Mouse (Mus musculus) telencephalon, adult 2 months (tissue): Measurements from ENCODE around the gene Akap1.

ENCODE experiments used
- DNase-seq: peaks from one replicate; pipeline ENCODE4 v3.0.0-alpha.2; 2011; ENCODE audit warnings: low read depth, low spot score

Gene Akap1

DNA sequence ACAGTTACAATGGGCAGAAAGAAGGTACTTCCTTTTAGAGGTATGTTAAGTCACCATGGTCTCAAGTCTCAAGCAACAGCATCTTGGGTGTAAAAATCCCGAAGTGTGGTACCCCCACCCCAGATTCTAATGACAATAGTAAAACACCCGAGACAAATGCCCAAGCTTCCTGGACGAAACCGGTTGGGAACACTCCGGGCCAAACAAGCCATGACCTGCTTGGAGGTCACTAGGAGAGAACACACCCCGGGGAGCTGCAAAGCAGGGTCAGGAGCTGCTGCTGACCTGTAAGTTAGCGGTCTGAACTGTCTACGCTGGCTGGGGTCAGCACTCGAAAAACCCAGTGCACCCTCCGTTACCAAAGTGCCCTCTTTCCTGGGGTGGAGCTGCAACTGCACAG is 21.1 kb downstream of the Akap1 start:
- no peak for DNase-seq

DNA sequence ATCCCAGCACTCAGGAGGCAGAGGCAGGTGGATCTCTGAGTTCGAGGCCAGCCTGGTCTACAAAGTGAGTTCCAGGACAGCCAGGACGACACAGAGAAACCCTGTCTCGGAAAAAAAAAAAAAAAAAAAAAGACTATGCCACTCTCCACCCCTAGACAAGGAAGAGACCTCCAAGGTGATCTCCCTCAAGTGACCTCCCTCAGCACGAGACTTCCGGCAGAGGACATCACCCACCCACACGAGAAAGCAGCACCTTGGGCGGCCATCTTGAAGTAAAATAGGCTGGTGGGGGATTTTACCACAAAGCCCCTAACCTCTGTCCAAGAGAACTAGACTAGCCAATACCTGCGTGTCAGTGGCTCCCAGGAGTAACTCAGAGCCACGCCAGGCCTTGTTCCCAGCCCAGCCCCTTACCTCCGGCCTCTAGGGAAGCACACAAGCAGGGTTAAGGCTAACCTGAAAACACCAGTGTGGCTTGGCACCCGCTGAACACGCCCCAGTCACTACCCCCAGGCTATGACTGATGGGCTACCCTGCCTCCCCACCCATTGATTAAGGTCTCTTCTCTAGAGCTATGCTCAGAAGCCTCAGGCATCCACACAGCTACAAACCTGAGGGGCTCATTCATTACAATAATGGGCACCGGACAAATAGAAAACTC is 21.9 kb downstream of the Akap1 start:
- DNase-seq: no peak

DNA sequence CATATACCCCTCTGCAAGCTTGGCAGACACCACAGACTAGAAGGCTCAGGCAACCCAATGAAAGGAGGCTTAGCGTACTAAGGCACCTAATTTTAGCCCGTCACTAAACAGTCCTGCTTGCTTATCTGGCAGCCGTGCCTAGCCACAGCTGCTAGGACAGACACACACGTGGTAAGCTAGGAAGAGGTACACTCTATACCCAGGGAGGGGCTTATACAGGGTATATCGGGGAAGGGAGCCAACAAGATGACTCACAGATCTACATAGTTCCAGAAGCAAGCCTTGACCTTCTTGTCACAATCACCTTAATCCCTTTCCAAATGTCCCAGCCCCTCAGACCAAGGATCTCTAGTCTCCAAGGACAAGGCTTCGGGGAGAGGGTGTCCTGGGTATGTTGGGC is 23.0 kb downstream of the Akap1 start:
- no peak for DNase-seq

DNA sequence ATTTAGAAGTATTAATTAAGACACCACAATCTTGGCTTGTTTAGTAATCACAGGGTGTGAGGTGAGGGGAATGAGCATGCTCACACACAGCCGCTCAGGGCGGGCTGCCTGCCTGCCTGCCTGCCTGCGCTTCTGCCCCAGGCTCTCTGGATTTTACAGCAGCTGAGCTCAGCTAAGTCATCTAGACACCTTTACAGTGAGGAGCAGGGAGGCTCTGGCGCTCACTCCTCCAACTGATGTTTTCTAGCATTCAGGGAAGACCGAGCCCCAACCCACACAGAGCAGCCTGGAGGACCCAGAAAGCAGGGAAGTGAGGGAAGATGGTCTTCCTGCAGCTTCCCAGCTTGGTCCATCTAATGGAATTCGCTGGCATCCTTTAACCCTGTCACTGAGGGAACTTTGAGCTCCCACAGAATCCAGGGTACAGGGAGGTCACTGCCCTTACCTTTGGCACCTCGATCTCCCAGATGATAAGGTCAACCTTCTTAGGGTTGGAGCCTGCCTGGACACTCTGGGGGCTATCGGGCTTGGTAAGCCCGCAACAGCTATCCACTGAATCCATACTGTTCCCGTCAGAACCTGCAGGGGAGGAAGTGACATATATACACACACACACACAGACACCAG is 23.5 kb downstream of the Akap1 start:
- no peak for DNase-seq

DNA sequence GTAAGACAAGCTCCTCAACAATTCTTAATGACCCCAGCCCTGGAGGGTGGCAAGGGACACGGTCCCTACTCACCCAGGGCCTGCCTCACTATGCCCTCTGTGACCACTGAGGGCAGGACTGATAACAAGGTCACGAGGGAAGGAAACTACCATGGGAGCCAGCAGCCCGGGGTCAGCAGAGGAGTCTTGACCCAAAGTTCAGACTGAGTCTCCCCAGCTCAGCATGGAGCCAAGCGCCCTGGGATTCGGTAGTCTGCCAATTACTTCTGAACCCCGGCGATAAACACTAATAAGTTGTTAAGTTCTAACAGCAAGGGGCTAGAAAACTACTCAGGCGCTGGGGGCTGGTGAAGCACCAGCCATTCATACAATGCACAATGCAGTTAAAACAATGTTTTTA is 24.1 kb downstream of the Akap1 start:
- DNase-seq: no peak

DNA sequence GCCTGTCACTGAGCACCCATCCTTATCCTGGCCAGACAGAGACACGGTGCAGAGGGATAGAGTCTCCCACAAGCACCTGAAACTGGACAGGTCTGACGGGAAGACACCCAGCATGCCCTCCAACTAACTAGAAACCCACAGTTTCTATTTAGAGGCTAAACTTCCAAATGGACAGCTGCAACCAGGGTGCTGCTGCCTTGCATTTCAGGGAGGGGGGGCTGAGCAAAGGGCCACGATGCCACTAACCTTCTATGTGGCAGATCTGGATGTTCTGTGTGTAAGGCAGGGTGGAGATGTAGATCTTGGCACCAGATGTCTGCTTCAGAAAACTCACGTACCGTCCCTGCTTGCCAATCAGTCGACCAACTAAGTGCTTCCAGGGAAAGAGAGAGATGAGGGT is 25.0 kb downstream of the Akap1 start:
- DNase-seq: no peak

DNA sequence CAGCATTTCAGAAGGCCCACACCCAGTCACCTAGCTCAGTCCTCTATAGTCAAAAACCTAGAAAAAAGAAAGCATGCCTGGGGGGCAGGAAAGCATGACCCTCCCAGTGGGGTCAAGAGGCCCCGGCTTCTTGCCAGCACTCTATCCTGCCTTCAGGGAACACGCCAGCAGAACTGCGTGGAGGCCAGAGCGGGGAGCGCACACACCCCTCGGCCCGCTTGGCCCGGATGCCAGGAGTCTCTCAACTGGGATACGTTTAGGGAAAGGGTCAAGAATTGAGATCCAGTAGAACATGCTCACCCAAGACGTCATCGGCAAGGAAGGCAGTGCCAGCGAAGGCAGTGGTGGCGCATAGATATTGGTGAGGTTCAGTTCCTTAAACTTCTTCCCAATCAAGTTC is 25.8 kb downstream of the Akap1 start:
- DNase-seq: no peak

DNA sequence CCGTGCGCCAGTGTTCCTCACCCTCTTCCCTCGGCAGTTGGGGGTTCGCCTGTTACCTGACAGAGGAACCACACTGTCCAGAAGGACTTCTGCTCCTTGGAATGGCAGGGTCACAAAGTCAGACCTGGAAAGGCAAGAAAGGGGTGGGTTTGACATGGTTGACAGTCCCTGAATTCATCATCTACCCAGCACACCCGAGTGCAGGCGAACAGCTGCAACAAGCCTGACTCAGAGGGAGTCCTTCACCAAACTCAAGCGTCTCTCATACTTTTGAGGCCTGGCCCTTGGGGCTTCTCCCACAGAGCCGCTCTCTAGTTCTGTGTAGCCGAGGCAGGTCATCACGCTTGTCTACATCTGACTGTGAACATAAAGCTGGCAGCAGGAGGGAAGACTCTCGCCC is 29.8 kb downstream of the Akap1 start:
- no peak for DNase-seq

DNA sequence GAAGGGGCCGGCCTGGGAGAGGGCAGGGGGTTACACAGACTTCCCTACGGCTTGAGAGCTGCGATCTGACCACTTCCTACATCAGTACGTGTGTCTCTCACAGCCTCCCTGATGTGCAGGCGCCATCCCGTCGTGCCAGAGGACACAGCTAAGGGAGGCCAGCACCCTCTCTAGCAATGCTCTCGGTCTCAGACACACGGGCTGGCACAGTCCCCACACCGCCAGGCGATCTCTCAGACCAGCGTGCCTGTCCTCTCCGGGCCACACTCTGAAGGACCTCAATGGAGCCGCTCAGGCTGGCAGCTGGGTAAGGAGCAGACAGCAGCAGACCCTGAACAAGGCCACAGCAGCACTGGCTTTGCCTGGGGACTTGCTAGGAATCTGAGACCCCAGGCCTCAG is 30.3 kb downstream of the Akap1 start:
- DNase-seq: no peak

DNA sequence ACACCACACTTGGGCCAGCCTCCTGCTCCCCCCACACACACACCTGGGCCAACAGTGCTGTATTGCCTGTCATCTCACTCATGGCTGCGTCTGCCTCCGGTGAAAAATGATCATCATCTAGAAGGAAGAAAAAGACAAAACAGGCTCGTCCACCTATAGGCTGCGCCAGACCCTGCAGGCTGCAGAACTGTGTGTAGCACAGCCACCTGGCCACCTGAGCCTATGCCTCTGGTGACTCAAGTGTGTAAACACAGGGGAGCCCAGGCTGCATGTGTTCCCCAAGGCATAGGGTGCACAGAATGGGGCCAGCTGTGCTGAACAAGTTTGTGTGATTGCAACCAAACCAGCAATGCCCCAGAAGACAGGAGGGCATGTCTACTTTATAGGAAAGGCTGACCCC is 31.3 kb downstream of the Akap1 start:
- DNase-seq: no peak

DNA sequence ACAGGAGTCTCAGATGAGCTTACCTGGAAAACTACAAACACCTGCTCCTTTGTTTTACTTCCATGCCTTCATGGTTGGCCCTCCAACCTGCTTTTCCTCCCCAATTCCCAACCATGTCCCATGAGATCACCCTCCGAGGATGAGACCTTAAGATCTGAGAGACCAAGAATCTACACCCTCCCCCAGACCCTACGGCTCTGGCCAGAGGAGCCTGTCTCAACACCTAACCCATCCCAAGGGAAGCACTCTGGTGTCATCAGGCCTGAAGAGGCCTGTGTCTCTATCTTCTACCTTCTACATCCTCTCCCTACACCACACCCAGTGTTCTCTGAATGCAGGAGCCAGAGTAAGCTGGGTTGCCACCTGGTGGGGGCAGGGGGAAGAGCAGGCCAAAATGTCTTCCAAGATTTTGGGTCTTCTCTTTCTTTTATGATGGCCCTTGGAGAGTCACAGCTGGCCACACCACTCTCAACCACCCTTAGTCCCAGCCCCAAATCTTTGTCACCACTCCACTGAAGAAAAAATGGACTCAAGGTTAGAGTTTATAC is 34.1 kb downstream of the Akap1 start:
- DNase-seq: no peak

DNA sequence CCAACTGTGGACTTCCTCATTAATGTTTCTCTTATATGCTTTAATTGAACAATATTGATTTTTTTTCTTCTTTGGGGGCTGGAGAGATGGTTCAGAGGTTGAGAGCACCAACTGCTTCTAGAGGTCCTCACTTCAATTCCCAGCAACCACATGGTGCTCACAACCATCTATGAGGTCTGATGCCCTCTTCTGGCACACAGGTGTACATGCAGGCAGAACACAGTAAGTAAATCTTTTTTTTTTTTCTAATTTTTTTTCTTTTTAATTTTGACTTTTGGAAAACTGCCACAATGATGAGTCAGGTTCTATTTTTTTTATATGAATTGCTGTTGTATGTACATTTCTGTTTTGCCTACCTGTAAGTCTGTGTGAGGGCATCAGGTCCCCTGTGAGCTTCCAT is 35.9 kb downstream of the Akap1 start:
- no peak for DNase-seq

DNA sequence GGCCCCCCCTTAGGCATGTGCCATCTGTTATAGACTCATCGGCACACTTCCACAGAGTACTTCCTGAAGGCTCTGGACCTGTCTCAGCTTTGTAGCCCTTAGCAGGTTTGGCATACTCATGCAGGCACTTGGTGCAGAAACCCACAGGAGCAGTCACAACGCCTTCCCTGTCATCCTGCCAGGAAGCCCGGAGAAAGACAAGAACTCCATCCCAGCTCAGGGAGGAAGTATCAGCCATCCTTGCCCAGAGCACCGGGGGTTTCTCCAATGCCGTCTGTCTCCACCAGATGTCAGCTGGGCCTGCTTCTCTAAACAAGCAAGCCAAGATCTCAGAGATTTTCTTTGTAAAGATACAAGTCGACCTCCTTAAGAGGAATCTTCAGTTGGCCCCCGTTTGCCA is 38.5 kb downstream of the Akap1 start:
- no peak for DNase-seq

DNA sequence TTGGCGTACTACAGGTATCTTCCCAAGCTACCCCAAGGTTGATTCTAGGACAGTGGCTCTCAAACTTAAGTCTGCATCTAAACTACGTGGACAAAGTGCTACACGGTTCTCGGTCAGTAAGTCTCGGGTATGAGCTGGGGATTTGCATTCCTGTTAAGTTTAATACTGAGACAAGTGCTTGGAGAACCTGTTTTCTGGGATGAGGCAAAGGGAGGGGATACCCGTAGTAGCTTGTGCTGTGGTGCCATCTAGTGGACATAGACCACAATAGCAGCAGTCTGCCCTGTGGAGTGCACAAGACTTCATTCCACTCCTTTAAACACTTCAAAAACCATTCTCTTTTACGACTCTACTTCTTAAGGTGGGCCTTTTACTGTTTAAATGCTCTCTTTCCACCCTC is 41.4 kb downstream of the Akap1 start:
- DNase-seq: peak; percentile 52

DNA sequence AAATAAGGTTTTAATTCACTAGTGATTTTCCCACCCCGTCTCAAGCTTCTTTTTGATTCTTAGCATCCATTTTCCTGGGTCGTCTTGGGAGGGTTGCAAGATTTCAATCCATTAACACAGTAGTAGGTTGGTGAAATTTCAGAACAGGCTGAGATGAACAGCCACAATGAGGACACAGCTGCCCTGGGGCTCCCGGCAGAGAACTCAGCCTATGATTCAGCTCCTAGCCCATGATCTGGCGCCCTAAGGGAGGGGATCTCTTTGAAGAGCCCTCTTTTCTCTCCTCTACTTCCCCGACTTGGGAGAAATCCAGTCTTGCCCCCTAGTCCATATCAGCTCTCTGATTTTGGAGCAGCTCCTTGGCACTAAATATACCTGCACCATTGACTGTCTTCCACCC is 41.9 kb downstream of the Akap1 start:
- no peak for DNase-seq

DNA sequence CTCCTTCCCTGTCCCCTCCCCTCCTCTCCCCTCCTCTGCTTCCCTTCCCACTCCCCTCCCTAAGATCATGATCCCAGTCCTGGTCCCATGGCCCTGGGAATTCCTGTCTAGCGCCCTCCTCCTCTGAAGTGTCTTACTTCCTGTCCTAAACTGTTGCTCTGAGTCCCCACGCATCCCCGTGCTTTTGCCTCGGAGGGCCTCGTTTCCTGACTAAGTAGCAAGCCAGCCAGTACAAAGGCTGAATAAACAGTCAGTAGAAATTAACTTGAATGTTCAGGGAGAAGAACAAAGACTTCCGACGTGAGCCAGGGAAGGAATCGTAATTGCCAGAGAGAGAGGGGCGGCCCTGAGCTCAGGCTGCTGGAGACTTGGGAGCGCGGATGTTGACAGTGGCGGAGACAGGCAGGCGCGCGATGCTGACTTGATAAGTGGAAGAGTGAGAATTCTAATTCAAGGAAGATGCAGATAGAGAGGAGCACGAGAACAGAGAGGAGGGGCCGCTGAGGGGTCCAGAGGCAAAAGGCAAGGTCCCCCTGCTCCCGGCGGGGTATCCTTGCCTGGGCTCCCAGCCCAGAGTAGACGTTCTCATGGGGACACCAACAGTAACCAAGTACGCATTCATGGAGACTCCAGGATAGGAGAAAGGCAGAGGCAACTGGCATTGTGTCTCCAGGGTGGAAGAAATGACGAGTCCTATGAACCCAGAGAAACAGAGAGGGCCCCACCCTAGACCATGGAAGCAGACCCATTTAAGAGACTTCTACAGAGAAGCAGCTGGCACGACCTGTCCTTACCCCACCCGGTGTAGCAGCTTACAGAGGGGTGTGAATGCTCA is 43.4 kb downstream of the Akap1 start:
- no peak for DNase-seq

DNA sequence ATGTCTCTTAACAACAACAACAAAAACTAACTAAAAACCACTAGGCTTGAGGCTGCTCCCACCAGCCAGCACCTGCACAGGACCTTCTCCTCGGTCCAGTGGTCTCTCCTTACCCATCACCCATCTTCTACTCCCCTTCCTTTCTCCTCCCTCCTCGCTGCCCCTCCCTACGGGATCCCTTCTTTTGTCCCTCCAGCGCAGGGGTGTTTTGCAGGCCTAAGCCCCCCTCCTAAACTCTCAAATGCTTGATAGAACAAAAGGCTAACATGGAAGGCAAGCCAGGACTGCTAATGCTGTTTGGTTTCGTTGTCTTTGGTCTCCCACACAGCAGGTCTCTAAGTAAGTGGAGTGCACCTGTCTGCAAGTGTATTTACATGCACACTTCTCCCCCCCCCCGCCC is 44.1 kb downstream of the Akap1 start:
- DNase-seq: no peak

DNA sequence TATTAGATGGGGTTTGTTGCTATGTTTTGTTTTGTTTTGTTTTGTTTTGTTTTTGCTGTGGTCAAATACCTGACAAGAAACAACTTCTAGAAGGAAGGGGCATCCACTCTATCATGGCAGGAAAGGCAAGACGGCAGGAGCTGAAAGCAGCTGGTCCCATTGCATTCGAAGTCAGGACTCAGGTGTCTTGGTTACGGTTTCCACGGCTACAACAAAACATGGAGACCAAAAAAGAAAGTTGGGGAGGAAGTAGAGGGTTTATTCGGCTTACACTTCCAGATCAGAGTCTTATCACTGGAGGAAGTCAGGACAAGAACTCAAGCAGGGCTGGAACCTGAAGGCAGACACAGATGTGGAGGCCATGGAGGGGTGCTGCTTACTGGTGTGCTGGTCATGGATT is 47.3 kb downstream of the Akap1 start:
- no peak for DNase-seq

DNA sequence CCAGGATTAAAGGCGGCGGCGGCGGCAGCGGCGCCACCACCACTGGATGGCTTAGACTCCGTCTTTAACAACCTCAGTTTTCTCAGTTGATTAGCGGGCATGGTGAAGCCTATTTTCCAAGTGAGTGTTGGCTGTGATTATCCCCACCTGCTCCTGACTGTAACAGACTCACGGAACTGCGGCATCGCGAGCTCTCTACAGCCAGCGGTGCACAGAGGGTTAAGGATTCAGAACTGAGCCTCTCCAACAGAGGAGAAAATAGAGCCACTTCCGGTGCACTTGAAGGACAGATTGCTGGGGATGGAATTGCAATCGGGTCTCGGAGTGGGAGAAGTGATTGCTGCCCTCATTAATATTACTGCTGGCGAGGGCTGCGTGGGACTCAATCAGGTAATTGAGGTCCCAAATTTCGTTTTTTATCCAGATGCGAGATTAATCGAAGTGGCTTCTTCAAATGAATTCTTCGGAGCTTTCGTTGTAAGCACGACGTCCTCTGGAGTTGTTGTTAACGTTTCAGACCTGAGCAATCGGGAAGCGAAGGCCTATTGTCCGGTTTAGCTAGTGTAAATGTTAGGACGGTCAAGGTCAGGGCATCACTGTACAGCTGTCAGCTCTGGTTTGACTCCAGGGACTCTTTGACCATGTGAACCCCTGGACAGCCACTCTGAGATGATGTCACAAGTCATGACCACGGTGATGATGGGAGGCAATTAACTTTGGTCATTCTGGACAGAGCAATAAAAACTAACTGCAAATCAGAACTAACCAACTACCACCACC is 61.0 kb downstream of the Akap1 start:
- DNase-seq: no peak

DNA sequence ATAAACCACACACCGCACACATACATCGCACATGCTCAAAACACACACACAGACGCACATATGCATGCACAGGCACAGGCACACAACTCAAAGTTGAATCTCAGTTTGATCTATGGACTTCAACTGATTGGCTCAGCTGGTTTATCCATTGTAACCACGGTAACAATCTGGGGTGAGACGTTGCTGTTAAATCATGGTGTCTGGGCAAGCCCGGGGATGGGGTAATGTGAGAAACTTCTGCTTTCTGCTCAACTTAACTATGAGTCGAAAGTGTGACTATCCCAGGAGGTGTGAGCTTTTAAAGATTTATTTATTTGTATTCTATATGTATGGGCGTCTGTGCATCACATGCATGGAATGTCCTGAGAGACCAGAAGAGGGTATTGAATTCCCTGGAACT is 68.2 kb downstream of the Akap1 start:
- DNase-seq: no peak

DNA sequence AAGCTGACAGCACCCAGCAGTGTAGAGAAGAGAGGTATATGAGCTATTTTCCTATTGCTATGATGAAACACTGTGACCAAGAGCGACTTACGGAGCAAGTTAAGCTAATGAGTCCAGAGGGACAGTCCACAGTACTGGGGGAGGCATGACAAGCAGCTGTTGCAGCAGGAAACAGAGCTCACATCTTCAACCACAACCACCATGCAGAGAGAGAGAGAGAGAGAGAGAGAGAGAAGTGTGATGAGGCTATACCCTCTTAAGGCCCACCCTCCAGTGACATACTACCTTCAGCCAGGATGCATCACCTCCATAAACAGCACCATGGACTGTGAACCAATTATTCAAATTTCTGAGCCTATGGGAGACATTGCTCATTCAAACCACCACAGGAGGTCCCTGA is 74.5 kb downstream of the Akap1 start:
- DNase-seq: no peak

DNA sequence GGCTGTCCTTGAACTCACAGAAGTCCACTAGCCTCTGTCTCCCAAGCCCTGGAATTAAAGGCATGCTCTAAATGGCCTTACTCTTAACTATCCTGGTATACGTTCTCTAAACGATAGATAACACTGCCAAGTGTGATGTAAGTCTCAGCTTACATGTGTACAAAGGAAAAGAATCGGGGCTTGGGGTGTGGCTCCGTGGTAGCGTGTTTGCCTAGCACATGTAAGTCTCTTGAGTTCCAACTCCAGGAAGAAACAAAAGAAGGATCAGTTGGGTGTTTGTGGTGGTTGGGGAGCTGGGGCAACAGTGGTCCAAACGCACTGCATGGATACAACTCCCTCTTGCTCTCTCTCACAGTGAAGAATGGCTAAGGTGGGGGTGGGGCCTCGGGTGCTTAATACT is 77.6 kb downstream of the Akap1 start:
- DNase-seq: no peak
